19 mouse cellular contexts compared by ENCODE assay signal in genomic region chr1:151301456-151301855, GRCm38 (mm10). TPM values are rescaled to one million over a fixed set of nuclear protein-coding genes. Genes with fewer than 3 reads are reported as not detected.
DNase-seq lines count a peak whose midpoint lies in the region; ATAC-seq and TF ChIP-seq lines count a peak whose summit lies in the region.
"Had no signal": no experiment of that assay in that cellular context is flagged by ENCODE, and none has a peak within 500 bp of the region (broad histone marks: within the 10 kb centered on the region; RNA-seq: fewer than 3 reads in every experiment).

No protein-coding gene starts in this region.

- H3K4me3 ChIP-seq in left cerebral cortex, adult 2 months = no peak overlapping the region
- no peak overlapping the region for H3K4me3 ChIP-seq in embryonic facial prominence, embryonic 10.5 days
- H3K4me3 ChIP-seq: embryonic facial prominence, embryonic 12.5 days; heart, embryonic 13.5 days; hindbrain, embryonic 15.5 days had no signal

- 74% methylated on average over 6 of the region's 6 CpGs for WGBS in embryonic facial prominence, embryonic 10.5 days

- no peak for ATAC-seq in megakaryocyte progenitor cell, adult 5-6 weeks (replicated peaks; ENCODE audit: poor library complexity)
- ATAC-seq: CD4-positive, CD25-positive, alpha-beta regulatory T cell, adult 4 months had no signal

- intact Hi-C loops in left cerebral cortex, adult 2 months (cut with DNase I) = loop anchor here (2.0 kb wide), 1 partner anchor 219 kb away; no protein-coding TSS in a partner anchor
- intact Hi-C loops in left cerebral cortex, postnatal 25 days (cut with DNase I) = loop anchor here (5.0 kb wide), 1 partner anchor 41 kb away; the partner anchor contains the start of gene Ivns1abp

- no peaks in the 10 kb centered on the region for H3K36me3 ChIP-seq in embryonic facial prominence, embryonic 10.5 days (replicated peaks)
- H3K36me3 ChIP-seq: embryonic facial prominence, embryonic 12.5 days; G1E; heart, embryonic 13.5 days; hindbrain, embryonic 15.5 days had no signal

- DNase-seq in left cerebral cortex, adult 2 months (ENCODE audit: extremely low spot score in 1 of 2, low spot score in 2 of 2) = no peak
- no peak for DNase-seq in left cerebral cortex, postnatal 25 days (ENCODE audit: low spot score in 2 of 2)
- peak; percentile 4 for DNase-seq in retina, embryonic 14.5 days (ENCODE audit: low spot score)
- no peak for DNase-seq in retina, postnatal 1 day
- peak; percentile 15 for DNase-seq in adrenal gland, adult 8-10 months
- peak; percentile 39 for DNase-seq in adrenal gland, postnatal 25 days
- no peak for DNase-seq in embryonic facial prominence, embryonic 10.5 days (ENCODE audit: low spot score)
- DNase-seq: B cell, adult 2 months; cerebellum, adult 2 months; cerebellum, postnatal 10 days; gastrocnemius, postnatal 36 days; heart, adult 11 months; heart, postnatal 36 days had no signal

- no peaks in the 10 kb centered on the region for H3K9me3 ChIP-seq in embryonic facial prominence, embryonic 10.5 days
- H3K9me3 ChIP-seq: embryonic facial prominence, embryonic 12.5 days; G1E; heart, embryonic 13.5 days; hindbrain, embryonic 15.5 days had no signal

- H3K4me1 ChIP-seq in embryonic facial prominence, embryonic 10.5 days = no peaks in the 10 kb centered on the region
- H3K4me1 ChIP-seq: embryonic facial prominence, embryonic 12.5 days; hindbrain, embryonic 15.5 days had no signal

- TF ChIP-seq CTCF in left cerebral cortex, adult 2 months (IDR thresholded peaks at IDR 0.05) = no peak

- H3K27ac ChIP-seq in left cerebral cortex, adult 2 months = peak overlapping the region; percentile 44
- no peak overlapping the region for H3K27ac ChIP-seq in embryonic facial prominence, embryonic 10.5 days (replicated peaks)
- H3K27ac ChIP-seq: embryonic facial prominence, embryonic 12.5 days; heart, embryonic 13.5 days; hindbrain, embryonic 15.5 days had no signal

- no peaks in the 10 kb centered on the region for H3K27me3 ChIP-seq in embryonic facial prominence, embryonic 10.5 days (replicated peaks; ENCODE audit: low read depth, poor library complexity, severe bottlenecking)
- H3K27me3 ChIP-seq: embryonic facial prominence, embryonic 12.5 days; heart, embryonic 13.5 days; hindbrain, embryonic 15.5 days had no signal

RNA-seq across cellular contexts. Expression of gene Ivns1abp, which starts 42.8 kb away (rescaled TPM):
- total RNA-seq in left cerebral cortex, adult 2 months (2021) = 100 to 1,000 TPM; 126 to 131 TPM
- 100 to 1,000 TPM; 129 to 162 TPM for total RNA-seq in left cerebral cortex, postnatal 25 days (2021)
- total RNA-seq in adrenal gland, adult 8-10 months (2022) = 100 to 1,000 TPM; 116 to 154 (median 139) TPM
- total RNA-seq in adrenal gland, postnatal 25 days (2021) = 169 and 213 TPM in 2 replicates
- total RNA-seq in megakaryocyte progenitor cell, adult 5-6 weeks (2015) = 277 and 293 TPM in 2 replicates
- total RNA-seq in megakaryocyte progenitor cell, adult 5-6 weeks (2017) = 330 and 449 TPM in 2 replicates
- polyA plus RNA-seq in embryonic facial prominence, embryonic 10.5 days (2016; fragmentation: Nextera tagmentation; extraction: Ambion mirVana) = 402 and 404 TPM in 2 replicates

Comparison
In these comparisons a context has a peak if more than half of its experiments do, and no peak if none do; other contexts are left out.
1. DNase-seq: peak in retina, embryonic 14.5 days (single experiment), adrenal gland, adult 8-10 months (single experiment) and adrenal gland, postnatal 25 days (single experiment); none in left cerebral cortex, adult 2 months (0 of 2), left cerebral cortex, postnatal 25 days (0 of 2), retina, postnatal 1 day (single experiment) and embryonic facial prominence, embryonic 10.5 days (single experiment).